Comparison of ENCODE assay signal across 32 mouse cellular contexts in genomic region chr11:51790662-51791061, GRCm38 (mm10).
"Had no signal": no experiment of that assay in that cellular context is flagged by ENCODE, and none has a peak within 500 bp of the region (broad histone marks: within the 10 kb centered on the region; RNA-seq: fewer than 3 reads in every experiment).

No protein-coding gene starts in this region.

- H3K9ac ChIP-seq: heart, embryonic 12.5 days; heart, embryonic 13.5 days; heart, embryonic 15.5 days; hindbrain, embryonic 12.5 days; hindbrain, embryonic 13.5 days; hindbrain, embryonic 14.5 days; hindbrain, embryonic 15.5 days; kidney, embryonic 15.5 days had no signal

- H3K27me3 ChIP-seq: heart, embryonic 12.5 days; heart, embryonic 13.5 days; heart, embryonic 15.5 days; hindbrain, embryonic 12.5 days; hindbrain, embryonic 13.5 days; hindbrain, embryonic 15.5 days; kidney, embryonic 15.5 days had no signal

- H3K4me1 ChIP-seq: heart, embryonic 10.5 days; heart, embryonic 12.5 days; heart, embryonic 13.5 days; heart, embryonic 15.5 days; hindbrain, embryonic 10.5 days; hindbrain, embryonic 12.5 days; hindbrain, embryonic 13.5 days; hindbrain, embryonic 15.5 days; kidney, embryonic 15.5 days had no signal

- ATAC-seq: hindbrain, embryonic 16.5 days; hindbrain, postnatal 0 days; inflammation-experienced regulatory T-cells, adult 6 months had no signal

- DNase-seq: heart, postnatal 10 days; heart, postnatal 14 days; heart, postnatal 36 days; heart, postnatal 4 days; kidney, adult 11 months; kidney, adult 18-20 months; kidney, adult 2 months; kidney, adult 8-10 months; kidney, adult 9 months; kidney, postnatal 10 days; kidney, postnatal 14 days; kidney, postnatal 25 days; kidney, postnatal 36 days; kidney, postnatal 4 days; layer of hippocampus, postnatal 36 days had no signal

- H3K4me2 ChIP-seq: heart, embryonic 11.5 days; heart, embryonic 12.5 days; heart, embryonic 13.5 days; heart, embryonic 15.5 days; hindbrain, embryonic 12.5 days; hindbrain, embryonic 13.5 days; hindbrain, embryonic 14.5 days; hindbrain, embryonic 15.5 days; kidney, embryonic 15.5 days had no signal

- H3K27ac ChIP-seq: heart, embryonic 10.5 days; heart, embryonic 13.5 days; heart, embryonic 15.5 days; hindbrain, embryonic 10.5 days; hindbrain, embryonic 12.5 days; hindbrain, embryonic 13.5 days; hindbrain, embryonic 14.5 days; hindbrain, embryonic 15.5 days; hindbrain, postnatal 0 days; kidney, embryonic 15.5 days; kidney, postnatal 0 days; layer of hippocampus, adult 2 months; left cerebral cortex, adult 2 months had no signal

- H3K4me3 ChIP-seq: heart, embryonic 10.5 days; heart, embryonic 12.5 days; heart, embryonic 13.5 days; heart, embryonic 15.5 days; hindbrain, embryonic 10.5 days; hindbrain, embryonic 12.5 days; hindbrain, embryonic 13.5 days; hindbrain, embryonic 15.5 days; kidney, embryonic 15.5 days; layer of hippocampus, adult 2 months; left cerebral cortex, adult 2 months had no signal

- H3K9me3 ChIP-seq: heart, embryonic 10.5 days; heart, embryonic 12.5 days; heart, embryonic 15.5 days; hindbrain, embryonic 12.5 days; hindbrain, embryonic 13.5 days; hindbrain, embryonic 15.5 days; kidney, embryonic 15.5 days had no signal
